Mouse (Mus musculus) forebrain, embryonic 16.5 days (tissue): Measurements from ENCODE around the gene Oasl2. TPM values are rescaled to one million over a fixed set of nuclear protein-coding genes. Genes with fewer than 3 reads are reported as not detected.
"Not testable (repeated sequence)": the region's sequence is repeated elsewhere in the genome, so short reads cannot be mapped to it uniquely, and the experiment has no call there.

Experiments
- ATAC-seq: fragments of 200-750 bp; cut with Nextera tagmentation; 2 replicates; pipeline ENCODE4 v1.8.0; 2017; ENCODE audit warnings: mild to moderate bottlenecking, moderate library complexity
- H3K27ac ChIP-seq: fragments of 300-500 bp; sonication (generic); 2 replicates; pipeline ENCODE4 v1.5.1; 2014; ENCODE audit warnings: low read length, control low read depth
- H3K27me3 ChIP-seq: fragments of 300-500 bp; sonication (generic); replicated peaks from 2 replicates; pipeline ENCODE4 v1.6.1; 2014; ENCODE audit warnings: low read length; ENCODE audit not compliant: control insufficient read depth, insufficient read depth
- H3K36me3 ChIP-seq: fragments of 300-500 bp; sonication (generic); 2 replicates; pipeline ENCODE4 v1.6.1; 2014; ENCODE audit not compliant: control insufficient read depth, insufficient read depth
- H3K4me1 ChIP-seq: fragments of 300-500 bp; sonication (generic); replicated peaks from 2 replicates; pipeline ENCODE4 v1.6.1; 2014; ENCODE audit warnings: low read length; ENCODE audit not compliant: control insufficient read depth, insufficient read depth
- H3K4me2 ChIP-seq: fragments of 300-500 bp; sonication (generic); 2 replicates; pipeline ENCODE4 v1.6.1; 2014; ENCODE audit warnings: mild to moderate bottlenecking, low read length, control low read depth
- H3K4me3 ChIP-seq: fragments of 300-500 bp; sonication (generic); replicated peaks from 2 replicates; pipeline ENCODE4 v1.5.1; 2014; ENCODE audit warnings: mild to moderate bottlenecking, low read length, control low read depth
- H3K9ac ChIP-seq: fragments of 300-500 bp; sonication (generic); replicated peaks from 2 replicates; pipeline ENCODE4 v1.6.1; 2014; ENCODE audit warnings: low read depth, low read length, control low read depth
- H3K9me3 ChIP-seq: fragments of 300-500 bp; sonication (generic); 2 replicates; pipeline ENCODE4 v1.6.1; 2016; ENCODE audit warnings: low read length; ENCODE audit not compliant: control insufficient read depth
- WGBS: fragments of 180-500 bp; shearing (Covaris S2); extraction: QIAGEN DNeasy Blood & Tissue Kit; methylation state at CpG from one replicate; pipeline ENCODE4 v1.1.7; 2014; 5-methylcytosine and 5-hydroxymethylcytosine counted together
- polyA plus RNA-seq: library from polyadenylated mRNA; unstranded; fragments of >200 nt; fragmentation: Nextera tagmentation; extraction: Ambion mirVana; gene quantifications from 2 replicates; pipeline ENCODE4 v1.2.1, GENCODE M21; 2015

Gene Oasl2
- polyA plus RNA-seq, 1 experiment from 2014 or later, result 2.8 TPM

- 12% methylated on average over 1 of the region's 1 CpGs for WGBS
These were observed 5.7 kb downstream of the Oasl2 start for GRCm38 (mm10) chr5:114902413-114902812.

GRCm38 (mm10) chr5:114908598-114909305 is 12.0 kb downstream of the Oasl2 start:
- Histone ChIP-seq H3K4me2 (no peak overlapping the region), H3K27me3 (no peaks in the 10 kb centered on the region), H3K9ac (no peak overlapping the region), H3K4me1 (no peaks in the 10 kb centered on the region), H3K4me3 (no peak overlapping the region), H3K9me3 (no peaks in the 10 kb centered on the region), H3K36me3 (no peaks in the 10 kb centered on the region), H3K27ac (no peak overlapping the region)
- WGBS, result 52% methylated on average over 13 of the region's 13 CpGs
- ATAC-seq, result no peak

More at GRCm38 (mm10) chr5:114902413-114902812, 5.7 kb downstream of the Oasl2 start:
- H3K4me1 ChIP-seq, result peaks cover 2% of the 10 kb centered on the region; the same call in 1 of the 2 replicates
- no peak overlapping the region for H3K4me2 ChIP-seq
- H3K9me3 ChIP-seq, result no peaks in the 10 kb centered on the region
- H3K36me3 ChIP-seq, result no peaks in the 10 kb centered on the region
- H3K4me3 ChIP-seq, result no peak overlapping the region
- H3K9ac ChIP-seq, result no peak overlapping the region
- H3K27me3 ChIP-seq, result no peaks in the 10 kb centered on the region
- ATAC-seq, result no peak
- no peak overlapping the region for H3K27ac ChIP-seq

- WGBS, result 81% methylated on average over 4 of the region's 4 CpGs
- no peak overlapping the region for H3K27ac ChIP-seq
- ATAC-seq, result no peak
These were observed 16.9 kb downstream of the Oasl2 start for GRCm38 (mm10) chr5:114913686-114914085.

GRCm38 (mm10) chr5:114914855-114915254 is 18.1 kb downstream of the Oasl2 start:
- Histone ChIP-seq H3K27me3 (no peaks in the 10 kb centered on the region), H3K4me1 (no peaks in the 10 kb centered on the region), H3K36me3 (no peaks in the 10 kb centered on the region), H3K9me3 (no peaks in the 10 kb centered on the region), H3K4me3 (no peak overlapping the region), H3K27ac (no peak overlapping the region), H3K4me2 (no peak overlapping the region), H3K9ac (no peak overlapping the region)
- ATAC-seq, result no peak
- WGBS, result 78% methylated on average over 8 of the region's 8 CpGs

More at GRCm38 (mm10) chr5:114913686-114914085, 16.9 kb downstream of the Oasl2 start:
- Histone ChIP-seq H3K9ac (no peak overlapping the region), H3K4me2 (no peak overlapping the region), H3K36me3 (no peaks in the 10 kb centered on the region), H3K4me1 (no peaks in the 10 kb centered on the region), H3K27me3 (no peaks in the 10 kb centered on the region), H3K4me3 (no peak overlapping the region), H3K9me3 (no peaks in the 10 kb centered on the region)

GRCm38 (mm10) chr5:114915854-114916253 is 19.1 kb downstream of the Oasl2 start:
- Histone ChIP-seq H3K4me1 (no peaks in the 10 kb centered on the region), H3K4me2 (no peak overlapping the region), H3K9me3 (no peaks in the 10 kb centered on the region), H3K27ac (no peak overlapping the region), H3K36me3 (no peaks in the 10 kb centered on the region), H3K9ac (no peak overlapping the region), H3K27me3 (no peaks in the 10 kb centered on the region), H3K4me3 (no peak overlapping the region)
- no peak for ATAC-seq
- WGBS, result 69% methylated on average over 5 of the region's 5 CpGs

GRCm38 (mm10) chr5:114916777-114917176 is 20.0 kb downstream of the Oasl2 start:
- whole genome bisulfite sequencing, result 86% methylated on average over 4 of the region's 4 CpGs
- H3K4me1 ChIP-seq, result no peaks in the 10 kb centered on the region
- ATAC-seq, result no peak
- no peaks in the 10 kb centered on the region for H3K36me3 ChIP-seq
- H3K4me2 ChIP-seq, result no peak overlapping the region
- no peak overlapping the region for H3K4me3 ChIP-seq
- H3K9ac ChIP-seq, result no peak overlapping the region
- no peak overlapping the region for H3K27ac ChIP-seq
- no peaks in the 10 kb centered on the region for H3K27me3 ChIP-seq
- no peaks in the 10 kb centered on the region for H3K9me3 ChIP-seq

- H3K4me1 ChIP-seq, H3K36me3 ChIP-seq, H3K27ac ChIP-seq, H3K9ac ChIP-seq, H3K4me2 ChIP-seq, H3K4me3 ChIP-seq, ATAC-seq, H3K9me3 ChIP-seq, H3K27me3 ChIP-seq: not testable (repeated sequence)
- WGBS, result 94% methylated on average over 5 of the region's 5 CpGs
These were observed 20.6 kb downstream of the Oasl2 start for GRCm38 (mm10) chr5:114917357-114917756.

GRCm38 (mm10) chr5:114921551-114922365 is 25.0 kb downstream of the Oasl2 start:
- ATAC-seq, result no peak
- Histone ChIP-seq H3K9me3 (peaks cover 3% of the 10 kb centered on the region; the same call in 1 of the 2 replicates), H3K9ac (no peak overlapping the region), H3K36me3 (no peaks in the 10 kb centered on the region), H3K4me1 (peaks cover 6% of the 10 kb centered on the region), H3K4me2 (no peak overlapping the region), H3K4me3 (no peak overlapping the region), H3K27me3 (no peaks in the 10 kb centered on the region), H3K27ac (no peak overlapping the region)
- 74% methylated on average over 19 of the region's 19 CpGs for WGBS

GRCm38 (mm10) chr5:114922366-114922731 is 25.6 kb downstream of the Oasl2 start:
- WGBS, result 64% methylated on average over 10 of the region's 10 CpGs
- ATAC-seq, result no peak
- H3K4me1 ChIP-seq, result peaks cover 6% of the 10 kb centered on the region
- H3K27me3 ChIP-seq, result no peaks in the 10 kb centered on the region
- H3K36me3 ChIP-seq, result no peaks in the 10 kb centered on the region
- H3K27ac ChIP-seq, result no peak overlapping the region
- H3K4me2 ChIP-seq, result no peak overlapping the region
- H3K4me3 ChIP-seq, result no peak overlapping the region
- no peak overlapping the region for H3K9ac ChIP-seq
- H3K9me3 ChIP-seq, result peaks cover 3% of the 10 kb centered on the region; the same call in 1 of the 2 replicates
